In genomic region chr19:30030636-30031467, GRCm38 (mm10) we compare ENCODE assay signal across 9 mouse cellular contexts. TPM values are rescaled to one million over a fixed set of nuclear protein-coding genes. Genes with fewer than 3 reads are reported as not detected.
DNase-seq lines count a peak whose midpoint lies in the region; ATAC-seq and TF ChIP-seq lines count a peak whose summit lies in the region.
"Had no signal": no experiment of that assay in that cellular context is flagged by ENCODE, and none has a peak within 500 bp of the region (broad histone marks: within the 10 kb centered on the region; RNA-seq: fewer than 3 reads in every experiment).

No protein-coding gene starts in this region.

- DNase-seq in gastrocnemius, adult 2 months: no peak
- no peak for DNase-seq in gastrocnemius, adult 18-20 months (ENCODE audit: low spot score)
- DNase-seq in cerebellum, adult 11 months: peak; percentile 49
- DNase-seq in kidney, postnatal 14 days: peak; percentile 25
- peak; percentile 61 for DNase-seq in midbrain, embryonic 10.5 days (ENCODE audit: low spot score)

- no peak for TF ChIP-seq POLR2A in testis, adult 2 months (IDR thresholded peaks at IDR 0.05; ENCODE audit: control insufficient read depth, low read depth, low read length)

- H3ac ChIP-seq in C2C12 (ENCODE audit: control insufficient read depth, insufficient read length, low read depth): peak overlapping the region; percentile 98

- under 1% methylated on average over 79 of the region's 92 CpGs for WGBS in forebrain, embryonic 15.5 days
- under 1% methylated on average over 90 of the region's 92 CpGs for WGBS in midbrain, embryonic 10.5 days

- H3K79me3 ChIP-seq in C2C12 (ENCODE audit: low read depth): peaks cover 49% of the 10 kb centered on the region

- peak overlapping the region; percentile 91 for H3K27ac ChIP-seq in gastrocnemius, adult 2 months
- peak overlapping the region; percentile 93 for H3K27ac ChIP-seq in forebrain, embryonic 15.5 days (replicated peaks)
- peak overlapping the region; percentile 100 for H3K27ac ChIP-seq in midbrain, embryonic 10.5 days (replicated peaks)
- peak overlapping the region; percentile 76 for H3K27ac ChIP-seq in testis, adult 2 months (ENCODE audit: control insufficient read depth, insufficient read depth, low read depth, low read length)

- H3K9ac ChIP-seq in forebrain, embryonic 15.5 days (replicated peaks): peak overlapping the region; percentile 96

- no peaks in the 10 kb centered on the region for H3K27me3 ChIP-seq in C2C12 (ENCODE audit: control insufficient read depth, insufficient read depth, insufficient read length)
- no peaks in the 10 kb centered on the region for H3K27me3 ChIP-seq in forebrain, embryonic 15.5 days
- no peaks in the 10 kb centered on the region for H3K27me3 ChIP-seq in midbrain, embryonic 10.5 days (ENCODE audit: low read depth, poor library complexity, severe bottlenecking)
- H3K27me3 ChIP-seq in testis, adult 2 months (ENCODE audit: control insufficient read depth, insufficient read depth, low read length): no peaks in the 10 kb centered on the region

- no peaks in the 10 kb centered on the region for H3K9me3 ChIP-seq in forebrain, embryonic 15.5 days
- no peaks in the 10 kb centered on the region for H3K9me3 ChIP-seq in midbrain, embryonic 10.5 days (replicated peaks)

- intact Hi-C loops in gastrocnemius, adult 2 months (cut with DNase I): loop anchor here (5.0 kb wide), 1 partner anchor 219 kb away; the partner anchor contains the start of gene Ranbp6

- H3K36me3 ChIP-seq in C2C12 (ENCODE audit: control insufficient read depth, insufficient read depth): peaks cover 16% of the 10 kb centered on the region
- no peaks in the 10 kb centered on the region for H3K36me3 ChIP-seq in forebrain, embryonic 15.5 days
- H3K36me3 ChIP-seq in midbrain, embryonic 10.5 days: peaks cover 6% of the 10 kb centered on the region; the same call in 1 of the 2 replicates
- H3K36me3 ChIP-seq in testis, adult 2 months (ENCODE audit: control insufficient read depth, insufficient read depth, low read length): no peaks in the 10 kb centered on the region

- peaks cover 43% of the 10 kb centered on the region for H3K4me1 ChIP-seq in forebrain, embryonic 15.5 days
- peaks cover 55% of the 10 kb centered on the region for H3K4me1 ChIP-seq in midbrain, embryonic 10.5 days
- H3K4me1 ChIP-seq in testis, adult 2 months (ENCODE audit: control insufficient read depth, insufficient read depth, low read length): peaks cover 6% of the 10 kb centered on the region

- H3K79me2 ChIP-seq in C2C12 (ENCODE audit: control insufficient read depth, insufficient read depth): peaks cover 56% of the 10 kb centered on the region

- no peak for TF ChIP-seq CTCF in gastrocnemius, adult 2 months (IDR thresholded peaks at IDR 0.05)
- no peak for TF ChIP-seq CTCF in C2C12 (IDR thresholded peaks at IDR 0.05; ENCODE audit: control insufficient read depth, insufficient read depth, insufficient read length)
- TF ChIP-seq CTCF in testis, adult 2 months (IDR thresholded peaks at IDR 0.05; ENCODE audit: control insufficient read depth, insufficient read depth, insufficient replicate concordance, low read depth, low read length): no peak

- H3K4me2 ChIP-seq in forebrain, embryonic 15.5 days (replicated peaks): peak overlapping the region; percentile 64

- peak overlapping the region; percentile 99 for H3K4me3 ChIP-seq in gastrocnemius, adult 2 months
- peak overlapping the region; percentile 83 for H3K4me3 ChIP-seq in C2C12 (ENCODE audit: insufficient read depth, poor library complexity, severe bottlenecking)
- peak overlapping the region; percentile 79 for H3K4me3 ChIP-seq in forebrain, embryonic 15.5 days
- peak overlapping the region; percentile 100 for H3K4me3 ChIP-seq in midbrain, embryonic 10.5 days
- peak overlapping the region; percentile 95 for H3K4me3 ChIP-seq in testis, adult 2 months (ENCODE audit: control insufficient read depth, low read depth, low read length)

- ATAC-seq in forebrain, embryonic 15.5 days (replicated peaks): no peak; the same call in none of the 2 replicates

TF ChIP-seq in C2C12, 6 proteins besides CTCF, POLR2A, EP300 and RAD21:
- TF ChIP-seq MYOG (IDR thresholded peaks at IDR 0.05; ENCODE audit: control insufficient read depth, extremely low read depth, insufficient read length): no peak
- no peak for TF ChIP-seq FOSL1 (IDR thresholded peaks at IDR 0.05; ENCODE audit: insufficient read depth, low read length, poor library complexity, severe bottlenecking)
- no peak for TF ChIP-seq CEBPB (IDR thresholded peaks at IDR 0.05; ENCODE audit: low read depth)
- TF ChIP-seq MYOD1 (IDR thresholded peaks at IDR 0.05; ENCODE audit: control insufficient read depth, insufficient read length, low read depth): no peak
- no peak for TF ChIP-seq MAX (IDR thresholded peaks at IDR 0.05)
- TF ChIP-seq USF1 (IDR thresholded peaks at IDR 0.05; ENCODE audit: low read depth): no peak

RNA-seq across cellular contexts. Expression of gene Uhrf2, which starts 0.5 kb away (rescaled TPM):
- total RNA-seq in gastrocnemius, adult 2 months (2021): 10 to 100 TPM; 15.5 to 16.1 TPM
- total RNA-seq in gastrocnemius, adult 18-20 months (2021): 10 to 100 TPM; 12.9 to 13.1 TPM
- polyA plus RNA-seq in C2C12 (2012; fragmentation: generic; extraction: Trizol): 23.4 TPM
- polyA plus RNA-seq in forebrain, embryonic 15.5 days (2015; fragmentation: Nextera tagmentation; extraction: Ambion mirVana): 68.7 and 69.1 TPM in 2 replicates
- 80.3 and 82.0 TPM in 2 replicates for polyA plus RNA-seq in midbrain, embryonic 10.5 days (2016; fragmentation: Nextera tagmentation; extraction: Ambion mirVana)
- polyA plus RNA-seq in testis, adult 2 months (2012; rRNA removed): 13.5 and 14.0 TPM in 2 replicates

RNA-seq across cellular contexts. Expression of gene Trpd52l3, which starts 27.3 kb away (rescaled TPM):
- total RNA-seq in gastrocnemius, adult 2 months (2021): not detected
- total RNA-seq in gastrocnemius, adult 18-20 months (2021): not detected
- polyA plus RNA-seq in C2C12 (2012; fragmentation: generic; extraction: Trizol): not detected
- not detected in 2 replicates for polyA plus RNA-seq in forebrain, embryonic 15.5 days (2015; fragmentation: Nextera tagmentation; extraction: Ambion mirVana)
- polyA plus RNA-seq in midbrain, embryonic 10.5 days (2016; fragmentation: Nextera tagmentation; extraction: Ambion mirVana): not detected in 2 replicates
- 48.5 and 55.1 TPM in 2 replicates for polyA plus RNA-seq in testis, adult 2 months (2012; rRNA removed)
- total RNA-seq: left cerebral cortex, adult 18-20 months had no signal

Comparison
In these comparisons a context has a peak if more than half of its experiments do, and no peak if none do; other contexts are left out.
1. DNase-seq: peak in cerebellum, adult 11 months (single experiment), kidney, postnatal 14 days (single experiment) and midbrain, embryonic 10.5 days (single experiment); none in gastrocnemius, adult 2 months (single experiment) and gastrocnemius, adult 18-20 months (single experiment).
2. RNA of gene Trpd52l3, which starts 27.3 kb away (polyA plus RNA-seq): 48.5 to 55.1 TPM in testis, adult 2 months; not detected in C2C12 (single experiment), not detected in forebrain, embryonic 15.5 days and not detected in midbrain, embryonic 10.5 days; every median in the first group is over 10 times any median in the second.
3. Peak in every context shown above with its lines, with median percentiles within 50 percentile points of each other: H3K27ac ChIP-seq and H3K4me3 ChIP-seq.